In genomic region chr8:4207016-4207350, GRCm38 (mm10) we compare ENCODE assay signal across 13 mouse cellular contexts. TPM values are rescaled to one million over a fixed set of nuclear protein-coding genes. Genes with fewer than 3 reads are reported as not detected.
DNase-seq lines count a peak whose midpoint lies in the region; ATAC-seq and TF ChIP-seq lines count a peak whose summit lies in the region.
"Had no signal": no experiment of that assay in that cellular context is flagged by ENCODE, and none has a peak within 500 bp of the region (broad histone marks: within the 10 kb centered on the region; RNA-seq: fewer than 3 reads in every experiment).

No protein-coding gene starts in this region.

- TF ChIP-seq EP300 in stomach, postnatal 0 days (optimal IDR thresholded peaks at IDR 0.05): no peak

- TF ChIP-seq CTCF in cerebellum, adult 2 months (IDR thresholded peaks at IDR 0.05; ENCODE audit: borderline replicate concordance, insufficient read depth, low read depth, low read length): no peak
- TF ChIP-seq CTCF in stomach, postnatal 0 days (IDR thresholded peaks at IDR 0.05; ENCODE audit: low read depth): no peak

- H3K36me3 ChIP-seq in kidney, embryonic 15.5 days: peaks cover 14% of the 10 kb centered on the region
- peaks cover 92% of the 10 kb centered on the region for H3K36me3 ChIP-seq in neural tube, embryonic 13.5 days
- peaks cover 5% of the 10 kb centered on the region; the same call in 1 of the 2 replicates for H3K36me3 ChIP-seq in stomach, postnatal 0 days (ENCODE audit: control insufficient read depth, insufficient read depth, low read length)

- 0 out of 2 replicates have a peak overlapping the region, but pooled peaks have one; percentile 52 for H3K4me2 ChIP-seq in kidney, embryonic 15.5 days
- H3K4me2 ChIP-seq in neural tube, embryonic 13.5 days: 0 out of 2 replicates have a peak overlapping the region, but pooled peaks have one; percentile 3
- no peak overlapping the region for H3K4me2 ChIP-seq in stomach, postnatal 0 days (replicated peaks; ENCODE audit: low read depth)

- H3K4me1 ChIP-seq in cerebellum, adult 2 months (ENCODE audit: control insufficient read depth, insufficient read depth, low read length): peaks cover 10% of the 10 kb centered on the region
- H3K4me1 ChIP-seq in kidney, embryonic 15.5 days: peaks cover 21% of the 10 kb centered on the region
- H3K4me1 ChIP-seq in neural tube, embryonic 13.5 days (replicated peaks): peaks cover 38% of the 10 kb centered on the region
- H3K4me1 ChIP-seq in stomach, postnatal 0 days (replicated peaks; ENCODE audit: control insufficient read depth, insufficient read depth): no peaks in the 10 kb centered on the region; the same call in 1 of the 2 replicates

- no peak overlapping the region for H3K4me3 ChIP-seq in cerebellum, adult 2 months (replicated peaks; ENCODE audit: insufficient read depth, low read depth, low read length)
- H3K4me3 ChIP-seq in kidney, embryonic 15.5 days (replicated peaks): no peak overlapping the region
- H3K4me3 ChIP-seq in neural tube, embryonic 13.5 days: no peak overlapping the region
- no peak overlapping the region for H3K4me3 ChIP-seq in stomach, postnatal 0 days (ENCODE audit: low read depth, low read length)
- H3K4me3 ChIP-seq: hindbrain, embryonic 15.5 days had no signal

- TF ChIP-seq POLR2A in cerebellum, adult 2 months (IDR thresholded peaks at IDR 0.05; ENCODE audit: borderline replicate concordance, insufficient read depth, low read length): no peak

- DNase-seq in cerebellum, adult 2 months: no peak
- no peak for DNase-seq in cerebellum, postnatal 25 days
- no peak for DNase-seq in kidney, postnatal 4 days
- DNase-seq in neural tube, embryonic 10.5 days (ENCODE audit: extremely low spot score, low spot score): no peak
- no peak for DNase-seq in stomach, postnatal 0 days (ENCODE audit: low spot score)
- DNase-seq in gastrocnemius, adult 18-20 months (ENCODE audit: low spot score): no peak
- DNase-seq: lung, postnatal 10 days; thymus, adult 18-20 months had no signal

- no peak overlapping the region for H3K9ac ChIP-seq in kidney, embryonic 15.5 days
- peak overlapping the region; percentile 50 for H3K9ac ChIP-seq in neural tube, embryonic 13.5 days
- peak overlapping the region; percentile 31; the same call in 1 of the 2 replicates for H3K9ac ChIP-seq in stomach, postnatal 0 days (ENCODE audit: low read length)
- H3K9ac ChIP-seq: hindbrain, embryonic 15.5 days had no signal

- no peaks in the 10 kb centered on the region for H3K27me3 ChIP-seq in cerebellum, adult 2 months (ENCODE audit: control insufficient read depth, insufficient read depth, low read length)
- H3K27me3 ChIP-seq in kidney, embryonic 15.5 days: peaks cover 33% of the 10 kb centered on the region
- H3K27me3 ChIP-seq in neural tube, embryonic 13.5 days: peaks cover 44% of the 10 kb centered on the region
- H3K27me3 ChIP-seq in stomach, postnatal 0 days (ENCODE audit: control insufficient read depth, insufficient read depth, low read length): no peaks in the 10 kb centered on the region

- no peak for ATAC-seq in kidney, embryonic 15.5 days (replicated peaks; ENCODE audit: low FRiP score)
- no peak for ATAC-seq in neural tube, embryonic 13.5 days (ENCODE audit: low read depth)
- peak; percentile 41 for ATAC-seq in stomach, postnatal 0 days (ENCODE audit: low FRiP score, low TSS enrichment)

- 0 out of 2 replicates have a peak overlapping the region, but pooled peaks have one; percentile 19 for H3K27ac ChIP-seq in cerebellum, adult 2 months (ENCODE audit: insufficient read depth, low read length)
- H3K27ac ChIP-seq in kidney, embryonic 15.5 days: no peak overlapping the region
- H3K27ac ChIP-seq in neural tube, embryonic 13.5 days (replicated peaks): no peak overlapping the region
- H3K27ac ChIP-seq in stomach, postnatal 0 days (replicated peaks): no peak overlapping the region
- H3K27ac ChIP-seq: hindbrain, embryonic 15.5 days had no signal

- H3K9me3 ChIP-seq in kidney, embryonic 15.5 days (replicated peaks): no peaks in the 10 kb centered on the region
- no peaks in the 10 kb centered on the region for H3K9me3 ChIP-seq in neural tube, embryonic 13.5 days
- H3K9me3 ChIP-seq in stomach, postnatal 0 days (ENCODE audit: control insufficient read depth, low read length): no peaks in the 10 kb centered on the region
- H3K9me3 ChIP-seq: hindbrain, embryonic 15.5 days had no signal

- 14% methylated on average over 2 of the region's 2 CpGs for WGBS in cerebellum, adult 2 months
- WGBS in kidney, embryonic 15.5 days: 69% methylated on average over 2 of the region's 2 CpGs
- WGBS in neural tube, embryonic 13.5 days: 50% methylated on average over 2 of the region's 2 CpGs
- WGBS in stomach, postnatal 0 days: 47% methylated on average over 2 of the region's 2 CpGs

RNA-seq across cellular contexts. Expression of gene Prr36, which starts 10.3 kb away (rescaled TPM):
- polyA plus RNA-seq in cerebellum, adult 2 months (2012; rRNA removed): 8.2 and 8.6 TPM in 2 replicates
- 4.4 and 4.9 TPM in 2 replicates for polyA plus RNA-seq in kidney, embryonic 15.5 days (2015; fragmentation: Nextera tagmentation; extraction: Ambion mirVana)
- 41.1 and 49.7 TPM in 2 replicates for polyA plus RNA-seq in neural tube, embryonic 13.5 days (2015; fragmentation: Nextera tagmentation; extraction: Ambion mirVana)
- 0.52 and 0.90 TPM in 2 replicates for polyA plus RNA-seq in stomach, postnatal 0 days (2015; fragmentation: Nextera tagmentation; extraction: Ambion mirVana)
- total RNA-seq in gastrocnemius, adult 18-20 months (2021): not detected

RNA-seq across cellular contexts. Expression of gene Lrrc8e, which starts 19.6 kb away (rescaled TPM):
- 0.02 TPM in 1 of 2 replicates, not detected in the other for polyA plus RNA-seq in cerebellum, adult 2 months (2012; rRNA removed)
- 0.78 and 1.0 TPM in 2 replicates for polyA plus RNA-seq in kidney, embryonic 15.5 days (2015; fragmentation: Nextera tagmentation; extraction: Ambion mirVana)
- polyA plus RNA-seq in neural tube, embryonic 13.5 days (2015; fragmentation: Nextera tagmentation; extraction: Ambion mirVana): 0.25 TPM in 1 of 2 replicates, not detected in the other
- 9.8 and 10.6 TPM in 2 replicates for polyA plus RNA-seq in stomach, postnatal 0 days (2015; fragmentation: Nextera tagmentation; extraction: Ambion mirVana)
- total RNA-seq in gastrocnemius, adult 18-20 months (2021): not detected
- total RNA-seq: left cerebral cortex, postnatal 36 days had no signal

RNA-seq across cellular contexts. Expression of gene Map2k7, which starts 31.6 kb away (rescaled TPM):
- 85.2 and 86.7 TPM in 2 replicates for polyA plus RNA-seq in cerebellum, adult 2 months (2012; rRNA removed)
- 28.0 and 31.5 TPM in 2 replicates for polyA plus RNA-seq in kidney, embryonic 15.5 days (2015; fragmentation: Nextera tagmentation; extraction: Ambion mirVana)
- 36.9 and 38.9 TPM in 2 replicates for polyA plus RNA-seq in neural tube, embryonic 13.5 days (2015; fragmentation: Nextera tagmentation; extraction: Ambion mirVana)
- 15.7 and 19.8 TPM in 2 replicates for polyA plus RNA-seq in stomach, postnatal 0 days (2015; fragmentation: Nextera tagmentation; extraction: Ambion mirVana)
- 10 to 100 TPM; 80.9 to 90.4 TPM for total RNA-seq in gastrocnemius, adult 18-20 months (2021)

RNA-seq across cellular contexts. Expression of gene Gm49320, which starts 31.7 kb away (rescaled TPM):
- 8.6 and 9.4 TPM in 2 replicates for polyA plus RNA-seq in cerebellum, adult 2 months (2012; rRNA removed)
- polyA plus RNA-seq in kidney, embryonic 15.5 days (2015; fragmentation: Nextera tagmentation; extraction: Ambion mirVana): 0.86 and 0.91 TPM in 2 replicates
- polyA plus RNA-seq in neural tube, embryonic 13.5 days (2015; fragmentation: Nextera tagmentation; extraction: Ambion mirVana): 1.6 and 1.9 TPM in 2 replicates
- 0.42 and 0.56 TPM in 2 replicates for polyA plus RNA-seq in stomach, postnatal 0 days (2015; fragmentation: Nextera tagmentation; extraction: Ambion mirVana)
- under 1 TPM in 1 of 2 experiments, not detected in 1; 0.14 TPM for total RNA-seq in gastrocnemius, adult 18-20 months (2021)
- total RNA-seq: ES-E14 had no signal

RNA-seq across cellular contexts. Expression of gene Evi5l, which starts 40.6 kb away (rescaled TPM):
- 66.5 and 73.3 TPM in 2 replicates for polyA plus RNA-seq in cerebellum, adult 2 months (2012; rRNA removed)
- polyA plus RNA-seq in kidney, embryonic 15.5 days (2015; fragmentation: Nextera tagmentation; extraction: Ambion mirVana): 23.7 and 28.8 TPM in 2 replicates
- polyA plus RNA-seq in neural tube, embryonic 13.5 days (2015; fragmentation: Nextera tagmentation; extraction: Ambion mirVana): 78.7 and 82.7 TPM in 2 replicates
- polyA plus RNA-seq in stomach, postnatal 0 days (2015; fragmentation: Nextera tagmentation; extraction: Ambion mirVana): 10.6 and 11.0 TPM in 2 replicates
- total RNA-seq in gastrocnemius, adult 18-20 months (2021): 10 to 100 TPM; 14.8 to 15.5 TPM
